Mouse (Mus musculus) midbrain, postnatal 0 days (tissue): ENCODE measurements around the gene 1700080E11Rik. TPM values are rescaled to one million over a fixed set of nuclear protein-coding genes. Genes with fewer than 3 reads are reported as not detected.
"Not testable (repeated sequence)": the region's sequence is repeated elsewhere in the genome, so short reads cannot be mapped to it uniquely, and the experiment has no call there.

Experiments used
- ATAC-seq: fragments of 200-750 bp; cut with Nextera tagmentation; 2 replicates; pipeline ENCODE4 v1.8.0; 2017; ENCODE audit warnings: moderate number of reproducible peaks, mild to moderate bottlenecking, moderate TSS enrichment, moderate library complexity; ENCODE audit not compliant: low FRiP score
- DNase-seq: peaks from one replicate; pipeline ENCODE4 v3.0.0-alpha.2; 2015; ENCODE audit warnings: low spot score
- H3K27ac ChIP-seq: fragments of 300-500 bp; sonication (generic); 2 replicates; pipeline ENCODE4 v1.5.1; 2014; ENCODE audit warnings: low read depth, mild to moderate bottlenecking, low read length, mixed read lengths
- H3K27me3 ChIP-seq: fragments of 300-500 bp; sonication (generic); 2 replicates; pipeline ENCODE4 v1.6.1; 2014; ENCODE audit warnings: low read length, control low read depth, mixed read lengths; ENCODE audit not compliant: insufficient read depth
- H3K36me3 ChIP-seq: fragments of 300-500 bp; sonication (generic); 2 replicates; pipeline ENCODE4 v1.6.1; 2014; ENCODE audit warnings: low read length, control low read depth, mixed read lengths; ENCODE audit not compliant: insufficient read depth
- H3K4me1 ChIP-seq: fragments of 300-500 bp; sonication (generic); 2 replicates; pipeline ENCODE4 v1.6.1; 2014; ENCODE audit warnings: mild to moderate bottlenecking, control low read depth, antibody characterized with exemption, low read length, mixed read lengths; ENCODE audit not compliant: insufficient read depth
- H3K4me2 ChIP-seq: fragments of 300-500 bp; sonication (generic); 2 replicates; pipeline ENCODE4 v1.6.1; 2014; ENCODE audit warnings: low read depth, mild to moderate bottlenecking, low read length, mixed read lengths; ENCODE audit not compliant: poor library complexity, severe bottlenecking
- H3K4me3 ChIP-seq: fragments of 300-500 bp; sonication (generic); 2 replicates; pipeline ENCODE4 v1.5.1; 2014; ENCODE audit warnings: low read depth, mild to moderate bottlenecking, low read length, moderate library complexity
- H3K9ac ChIP-seq: fragments of 300-500 bp; sonication (generic); replicated peaks from 2 replicates; pipeline ENCODE4 v1.6.1; 2014; ENCODE audit warnings: mild to moderate bottlenecking, low read length, moderate library complexity, mixed read lengths; ENCODE audit not compliant: poor library complexity, severe bottlenecking
- H3K9me3 ChIP-seq: fragments of 300-500 bp; sonication (generic); 2 replicates; pipeline ENCODE4 v1.6.1; 2016; ENCODE audit warnings: low read length, control low read depth
- CTCF ChIP-seq: IDR thresholded peaks from 2 replicates; pipeline ENCODE4 v1.5.1; 2016; ENCODE audit warnings: antibody characterized with exemption, mild to moderate bottlenecking
- WGBS: fragments of 180-500 bp; shearing (Covaris S2); extraction: QIAGEN DNeasy Blood & Tissue Kit; methylation state at CpG from one replicate; pipeline ENCODE4 v1.1.7; 2014; 5-methylcytosine and 5-hydroxymethylcytosine counted together
- polyA plus RNA-seq: library from polyadenylated mRNA; unstranded; fragments of >200 nt; fragmentation: Nextera tagmentation; extraction: Ambion mirVana; gene quantifications from 2 replicates; pipeline ENCODE4 v1.2.1, GENCODE M21; 2015
- total RNA-seq: library from RNA; depleted of rRNA; stranded (reverse); fragments of >200 nt; gene quantifications from 2 replicates; pipeline ENCODE4 v1.2.3, GENCODE M21; 2014

The 1700080E11Rik gene
- total and polyA plus RNA-seq, 2 experiments from 2014 or later = not detected

DNA sequence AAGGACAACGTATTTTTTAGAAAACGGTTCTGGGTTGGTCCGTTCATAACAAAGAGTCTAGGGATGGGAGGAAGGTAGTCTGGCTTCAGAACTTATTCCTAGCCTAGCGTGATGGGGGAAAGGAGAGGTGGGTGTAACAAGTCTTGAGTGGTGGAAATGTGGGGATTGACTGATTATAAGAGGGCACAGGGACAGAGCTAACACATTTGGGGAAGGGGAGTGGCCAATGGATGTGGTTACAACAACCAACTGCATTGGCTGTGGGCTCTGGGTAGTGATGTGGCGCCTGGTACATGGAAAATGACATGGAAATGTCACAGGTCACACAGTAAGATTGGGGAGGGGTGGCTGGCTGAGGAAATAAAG, 12.9 kb downstream of the 1700080E11Rik start:
- 21% methylated on average over 5 of the region's 5 CpGs for WGBS
- peak overlapping the region; percentile 77; the same call in 1 of the 2 replicates for H3K9ac ChIP-seq
- DNase-seq (peak; percentile 4), ATAC-seq (peak; percentile 28; the same call in 1 of the 2 replicates)
- no peak for TF ChIP-seq CTCF
- no peaks in the 10 kb centered on the region for H3K27me3 ChIP-seq
- H3K9me3 ChIP-seq = no peaks in the 10 kb centered on the region
- peak overlapping the region; percentile 91 for H3K27ac ChIP-seq
- H3K36me3 ChIP-seq = no peaks in the 10 kb centered on the region
- 0 out of 2 replicates have a peak, but pooled peaks cover 5% of the 10 kb centered on the region for H3K4me1 ChIP-seq
- peak overlapping the region; percentile 70 for H3K4me3 ChIP-seq
- H3K4me2 ChIP-seq = peak overlapping the region; percentile 71

DNA sequence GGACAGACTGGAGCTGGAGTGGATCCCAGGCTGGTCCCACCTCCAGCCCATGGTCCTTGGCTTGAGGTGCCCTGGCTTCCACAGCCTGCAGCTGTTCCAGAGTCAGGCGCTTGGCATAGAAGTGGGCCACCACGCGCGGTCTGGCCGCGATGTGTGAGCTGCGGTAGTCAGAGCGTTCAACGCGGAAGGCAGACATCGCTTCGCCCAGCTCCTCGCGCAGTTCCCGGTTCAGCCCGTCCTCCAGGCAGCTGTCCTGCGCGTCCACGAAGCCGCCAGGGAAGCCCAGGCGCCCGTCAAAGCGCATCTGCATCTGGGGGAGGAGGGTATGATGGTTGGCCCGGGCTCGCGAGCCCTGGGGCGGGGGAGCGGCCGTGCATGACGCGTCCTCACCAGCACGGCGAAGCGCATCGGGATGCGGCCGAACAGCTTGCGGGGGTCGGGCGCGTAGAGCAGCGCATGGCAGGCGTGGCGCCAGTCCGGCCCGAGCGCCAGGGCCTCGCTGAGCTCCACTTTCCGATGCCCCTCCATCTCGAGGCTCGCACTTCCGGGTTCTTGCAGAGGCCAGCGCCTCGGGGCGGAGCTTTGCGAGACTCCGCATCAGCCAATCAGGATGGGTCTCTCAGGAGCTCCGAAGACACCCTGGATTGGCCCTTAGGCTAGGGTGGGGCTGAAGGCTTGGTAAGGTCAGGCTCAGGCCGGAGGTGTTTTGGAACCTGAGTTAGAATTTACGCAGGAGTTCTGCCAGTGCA, 13.5 kb downstream of the 1700080E11Rik start, which contains the start of gene Nudt16:
Gene Nudt16, minus strand, starts transcription at position 572 of the 749 bp plus-strand sequence.
- ATAC-seq = peak; percentile 96
- no peak for TF ChIP-seq CTCF
- WGBS = under 1% methylated on average over 58 of the region's 60 CpGs

DNA sequence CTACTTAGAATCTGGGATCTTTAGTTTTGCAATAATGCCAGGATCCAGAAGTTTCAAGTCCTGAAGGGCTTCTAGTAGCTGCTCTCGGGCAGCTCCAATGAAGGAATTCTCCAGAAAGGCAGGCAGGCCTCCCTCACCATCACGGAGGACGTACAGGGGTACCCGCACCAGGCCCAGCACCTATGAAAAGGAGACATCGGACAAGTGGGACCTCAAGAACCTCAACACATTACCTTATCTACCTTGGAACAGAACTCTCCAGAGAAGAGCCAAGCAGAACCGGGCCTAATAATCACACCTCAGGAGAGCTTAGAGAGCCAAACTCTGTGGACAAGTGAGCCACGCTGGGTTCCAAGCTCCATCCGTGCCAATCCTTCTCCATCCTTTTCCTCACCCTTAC, 14.6 kb downstream of the 1700080E11Rik start:
- DNase-seq (no peak), ATAC-seq (no peak)
- Histone ChIP-seq H3K27me3 (no peaks in the 10 kb centered on the region), H3K9ac (no peak overlapping the region), H3K4me1 (0 out of 2 replicates have a peak, but pooled peaks cover 5% of the 10 kb centered on the region), H3K4me2 (peak overlapping the region; percentile 71; the same call in 1 of the 2 replicates), H3K36me3 (no peaks in the 10 kb centered on the region), H3K27ac (no peak overlapping the region), H3K4me3 (no peak overlapping the region), H3K9me3 (no peaks in the 10 kb centered on the region)
- no peak for TF ChIP-seq CTCF
- WGBS = 94% methylated on average over 8 of the region's 8 CpGs

More for the DNA sequence above, 13.5 kb downstream of the 1700080E11Rik start, which contains the start of gene Nudt16:
- Histone ChIP-seq H3K27me3 (no peaks in the 10 kb centered on the region), H3K4me3 (peak within 1 kb of the TSS; percentile 70), H3K9me3 (no peaks in the 10 kb centered on the region), H3K36me3 (no peaks in the 10 kb centered on the region), H3K4me1 (0 out of 2 replicates have a peak, but pooled peaks cover 5% of the 10 kb centered on the region), H3K27ac (peak within 1 kb of the TSS; percentile 91), H3K9ac (peak within 1 kb of the TSS; percentile 77), H3K4me2 (peak within 1 kb of the TSS; percentile 71)
- DNase-seq = peak; percentile 94

DNA sequence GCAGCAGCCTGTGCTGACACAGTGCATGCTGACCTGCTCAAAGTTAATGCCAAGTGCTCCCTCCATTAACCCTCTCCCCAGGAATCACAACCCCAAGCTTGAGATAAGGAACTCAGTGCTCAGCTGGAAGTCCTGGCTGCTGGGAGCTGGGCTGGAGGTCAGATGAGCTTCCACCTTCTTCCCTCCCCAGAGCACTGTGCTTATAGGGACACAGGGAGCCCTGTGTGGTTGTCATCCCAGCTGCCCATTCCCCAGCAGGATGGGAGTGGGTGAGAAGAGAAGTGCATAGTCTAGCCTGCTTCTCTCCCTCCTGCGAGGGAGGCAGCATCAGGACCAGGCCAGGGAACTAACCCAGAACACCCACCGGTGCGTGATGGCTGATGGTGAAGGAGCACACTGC, 19.7 kb downstream of the 1700080E11Rik start:
- not testable (repeated sequence) for DNase-seq, H3K4me2 ChIP-seq, H3K36me3 ChIP-seq, H3K27ac ChIP-seq, H3K9me3 ChIP-seq, H3K27me3 ChIP-seq, H3K9ac ChIP-seq, ATAC-seq, H3K4me1 ChIP-seq, H3K4me3 ChIP-seq
- 81% methylated on average over 3 of the region's 3 CpGs for WGBS

DNA sequence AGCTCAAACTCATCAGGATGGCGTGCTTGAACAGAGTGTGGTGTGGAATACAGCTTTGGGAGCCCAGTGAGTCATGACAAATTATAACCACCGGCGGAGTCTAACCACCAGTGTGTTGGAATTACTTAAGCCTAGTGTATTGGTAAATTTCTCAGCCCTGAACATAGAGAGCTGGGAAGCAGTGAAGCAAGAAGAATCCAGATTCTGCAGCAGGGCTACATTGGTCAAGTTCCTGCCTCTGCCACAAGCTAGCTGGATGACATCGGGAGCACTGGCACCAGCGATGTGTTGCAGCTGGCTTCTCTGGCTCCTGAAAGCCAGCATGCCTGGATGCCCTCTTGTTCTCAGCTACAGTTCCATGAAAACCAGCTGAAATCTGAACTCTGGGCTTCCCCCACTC, 41.0 kb downstream of the 1700080E11Rik start:
- Histone ChIP-seq H3K9me3 (no peaks in the 10 kb centered on the region), H3K4me2 (no peak overlapping the region), H3K36me3 (no peaks in the 10 kb centered on the region), H3K9ac (no peak overlapping the region), H3K27me3 (no peaks in the 10 kb centered on the region), H3K4me3 (no peak overlapping the region), H3K27ac (no peak overlapping the region), H3K4me1 (no peaks in the 10 kb centered on the region)
- WGBS = 78% methylated on average over 5 of the region's 5 CpGs
- DNase-seq (peak; percentile 6), ATAC-seq (no peak)
- no peak for TF ChIP-seq CTCF

DNA sequence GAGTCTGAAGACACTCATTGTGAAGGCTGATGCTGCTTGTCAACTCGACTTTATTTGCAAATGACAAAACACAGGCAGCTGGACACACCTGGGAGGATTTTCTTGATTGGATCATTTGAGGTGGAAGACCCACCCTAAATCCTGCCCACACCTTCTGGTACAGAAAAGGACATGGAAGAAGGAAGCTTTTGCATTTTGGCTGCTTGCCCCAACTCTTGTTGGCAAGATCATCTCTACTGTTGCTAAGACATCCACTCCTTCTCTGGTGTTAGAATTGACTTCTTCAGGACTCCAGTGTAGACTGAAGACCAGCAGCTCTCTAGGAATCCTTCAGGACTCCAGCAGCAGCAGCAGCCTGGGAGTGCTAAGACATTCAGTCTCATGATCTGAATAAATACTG, 43.0 kb downstream of the 1700080E11Rik start:
- DNase-seq = no peak
- no peak for TF ChIP-seq CTCF

More for the DNA sequence above, 43.0 kb downstream of the 1700080E11Rik start:
- Histone ChIP-seq H3K4me3 (no peak overlapping the region), H3K4me1 (no peaks in the 10 kb centered on the region), H3K4me2 (no peak overlapping the region), H3K9me3 (no peaks in the 10 kb centered on the region), H3K36me3 (no peaks in the 10 kb centered on the region), H3K27me3 (no peaks in the 10 kb centered on the region), H3K27ac (no peak overlapping the region), H3K9ac (no peak overlapping the region)
- 66% methylated on average over 1 of the region's 1 CpGs for WGBS
- no peak for ATAC-seq
